Mouse (Mus musculus): ENCODE results near the gene Brd3.

Gene Brd3

GRCm38 (mm10) chr2:27400083-27400482 is 107.4 kb downstream of the Brd3 start:
- no peak for DNase-seq (ENCODE audit: low spot score in 2 of 2)

- DNase-seq (ENCODE audit: low spot score in 2 of 2): no peak
These were observed 110.6 kb downstream of the Brd3 start for GRCm38 (mm10) chr2:27396656-27397440.
